Mouse (Mus musculus): ENCODE data around the gene Itgb3.

Gene Itgb3

GRCm38 (mm10) chr11:104646173-104646572 is 38.4 kb downstream of the Itgb3 start:
- no peak for ATAC-seq (ENCODE audit: insufficient number of reproducible peaks, low FRiP score, low TSS enrichment)

DNA sequence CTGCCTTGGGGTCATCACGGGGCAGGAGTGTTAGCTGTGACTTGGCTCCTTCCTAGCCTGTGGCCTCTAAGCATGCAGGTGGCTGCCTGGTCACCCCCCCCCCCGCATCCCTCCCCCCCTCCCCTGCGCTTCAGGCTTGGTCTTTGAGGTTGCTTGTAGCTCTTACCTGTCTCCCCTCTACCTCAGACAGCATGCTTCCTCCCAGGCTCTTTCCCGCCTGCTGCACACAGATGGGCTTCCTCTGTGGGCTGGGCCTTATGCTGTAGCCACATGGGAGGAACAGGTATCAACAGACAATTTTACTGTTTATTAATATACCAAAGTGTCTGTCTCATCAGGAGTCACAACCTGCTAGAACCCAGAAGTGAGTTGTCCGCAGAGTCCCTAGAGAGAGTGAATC is 38.8 kb downstream of the Itgb3 start:
- ATAC-seq (ENCODE audit: insufficient number of reproducible peaks, low FRiP score, low TSS enrichment), result no peak

GRCm38 (mm10) chr11:104647188-104647867 is 39.5 kb downstream of the Itgb3 start:
- ATAC-seq (ENCODE audit: insufficient number of reproducible peaks, low FRiP score, low TSS enrichment), result no peak

DNA sequence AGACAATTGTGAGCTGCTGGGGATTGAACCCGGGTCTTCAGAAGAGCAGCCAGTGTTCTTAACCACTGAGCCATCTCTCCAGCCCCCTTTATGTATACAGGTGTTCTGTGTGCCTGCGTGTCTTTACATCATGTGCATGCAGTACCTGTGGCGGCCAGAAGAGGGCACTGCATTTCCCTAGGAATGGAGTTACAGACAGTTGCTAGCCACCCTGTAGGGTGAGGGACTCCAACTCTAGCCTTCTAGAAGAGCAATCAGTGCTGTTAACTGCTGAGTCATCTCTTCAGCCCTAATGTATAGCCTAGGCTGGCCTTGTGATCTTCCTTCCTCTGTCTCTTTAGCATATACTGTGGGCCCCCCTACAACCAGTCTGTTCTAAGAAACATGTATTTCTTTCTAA is 40.8 kb downstream of the Itgb3 start:
- no peak for ATAC-seq (ENCODE audit: insufficient number of reproducible peaks, low FRiP score, low TSS enrichment)

GRCm38 (mm10) chr11:104660599-104660998 is 52.8 kb downstream of the Itgb3 start:
- no peak for ATAC-seq (ENCODE audit: insufficient number of reproducible peaks, low FRiP score, low TSS enrichment)

- ATAC-seq (ENCODE audit: insufficient number of reproducible peaks, low FRiP score, low TSS enrichment), result no peak
These were observed 53.3 kb downstream of the Itgb3 start for GRCm38 (mm10) chr11:104661106-104661505.

- no peak for ATAC-seq (ENCODE audit: insufficient number of reproducible peaks, low FRiP score, low TSS enrichment)
These were observed 53.9 kb downstream of the Itgb3 start for GRCm38 (mm10) chr11:104661531-104662205.

- ATAC-seq (ENCODE audit: insufficient number of reproducible peaks, low FRiP score, low TSS enrichment), result no peak
These were observed 54.8 kb downstream of the Itgb3 start for GRCm38 (mm10) chr11:104662573-104662972.

GRCm38 (mm10) chr11:104663241-104663877 is 55.6 kb downstream of the Itgb3 start:
- no peak for ATAC-seq (ENCODE audit: insufficient number of reproducible peaks, low FRiP score, low TSS enrichment)

DNA sequence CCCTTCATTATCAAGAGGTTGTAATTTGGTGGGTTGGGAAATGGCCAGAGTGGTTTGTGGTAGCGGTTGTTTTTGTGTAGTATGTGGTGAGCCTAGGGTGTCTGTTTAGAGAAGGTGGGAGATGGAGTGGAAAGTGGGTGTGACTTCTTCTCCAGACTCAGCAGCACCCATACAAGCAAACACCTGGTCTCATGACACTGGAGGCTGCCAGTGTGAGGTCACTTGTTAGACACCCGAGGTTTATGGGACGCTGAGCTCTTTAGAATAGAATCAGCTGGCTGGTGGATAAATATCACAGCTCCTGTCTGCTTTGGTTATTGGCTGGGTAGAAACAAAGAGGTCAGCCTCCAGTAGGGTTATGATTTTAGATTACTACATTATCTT is 56.1 kb downstream of the Itgb3 start:
- no peak for ATAC-seq (ENCODE audit: insufficient number of reproducible peaks, low FRiP score, low TSS enrichment)

GRCm38 (mm10) chr11:104664441-104664840 is 56.6 kb downstream of the Itgb3 start:
- no peak for ATAC-seq (ENCODE audit: insufficient number of reproducible peaks, low FRiP score, low TSS enrichment)

- no peak for ATAC-seq (ENCODE audit: insufficient number of reproducible peaks, low FRiP score, low TSS enrichment)
These were observed 59.6 kb downstream of the Itgb3 start for GRCm38 (mm10) chr11:104667399-104667798.

- ATAC-seq (ENCODE audit: insufficient number of reproducible peaks, low FRiP score, low TSS enrichment), result no peak
These were observed 65.6 kb downstream of the Itgb3 start for GRCm38 (mm10) chr11:104673412-104673811.

DNA sequence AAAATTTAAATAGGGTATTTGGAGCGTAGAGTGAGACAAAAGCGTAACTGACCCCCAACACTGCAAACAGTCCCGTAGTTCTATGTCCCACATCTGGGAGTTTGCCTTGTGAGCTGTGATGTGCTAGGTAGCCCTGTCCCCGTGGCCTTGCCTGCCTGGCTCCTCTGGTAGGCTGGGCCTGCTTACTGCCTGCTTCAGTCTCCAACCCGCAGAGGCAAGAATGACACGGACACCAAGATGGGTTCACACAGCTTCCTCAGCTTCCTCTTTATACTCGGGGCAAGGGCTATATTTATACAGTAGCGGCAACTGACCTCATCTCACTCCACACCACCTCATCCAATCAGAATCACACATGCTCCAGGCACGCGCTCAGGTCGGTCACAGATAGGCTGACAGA is 67.0 kb downstream of the Itgb3 start:
- ATAC-seq (ENCODE audit: insufficient number of reproducible peaks, low FRiP score, low TSS enrichment), result no peak

GRCm38 (mm10) chr11:104685548-104685947 is 77.7 kb downstream of the Itgb3 start, which contains the start of gene Gm11639:
Gene Gm11639 (plus strand): TSS chr11:104685707.
- ATAC-seq (ENCODE audit: insufficient number of reproducible peaks, low FRiP score, low TSS enrichment), result no peak

DNA sequence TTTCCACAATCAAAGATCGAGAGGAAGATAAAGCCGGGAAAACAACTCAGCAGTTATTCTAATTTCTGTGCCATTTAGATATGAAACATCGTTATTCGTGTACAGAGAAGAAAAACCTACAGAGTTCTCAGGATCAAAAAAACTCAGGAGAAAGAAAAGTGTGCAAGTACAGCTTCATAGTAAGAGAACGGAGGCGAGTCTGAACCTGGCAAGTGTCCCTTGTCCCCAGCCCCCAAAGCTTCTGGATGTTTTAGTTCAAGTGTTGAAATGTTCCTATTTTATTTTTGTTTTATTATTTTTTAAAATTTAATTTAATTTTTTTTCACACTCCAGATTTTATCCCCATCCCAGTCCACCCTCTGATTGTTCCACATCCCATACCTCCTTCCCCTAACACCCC is 85.4 kb downstream of the Itgb3 start:
- no peak for ATAC-seq (ENCODE audit: insufficient number of reproducible peaks, low FRiP score, low TSS enrichment)

- no peak for ATAC-seq (ENCODE audit: insufficient number of reproducible peaks, low FRiP score, low TSS enrichment)
These were observed 96.3 kb downstream of the Itgb3 start for GRCm38 (mm10) chr11:104704097-104704496.

- ATAC-seq (ENCODE audit: insufficient number of reproducible peaks, low FRiP score, low TSS enrichment), result no peak
These were observed 99.3 kb downstream of the Itgb3 start for GRCm38 (mm10) chr11:104707084-104707483.
